Mouse (Mus musculus): ENCODE data around the gene Lypla2.
"Not testable (repeated sequence)": the region's sequence is repeated elsewhere in the genome, so short reads cannot be mapped to it uniquely, and the experiment has no call there.

The Lypla2 gene

GRCm38 (mm10) chr4:135972556-135972906, at the start of gene Lypla2:
Gene Lypla2, minus strand, starts transcription at chr4:135972626.
- DNase-seq (ENCODE audit: low spot score) = peak; percentile 87

DNA sequence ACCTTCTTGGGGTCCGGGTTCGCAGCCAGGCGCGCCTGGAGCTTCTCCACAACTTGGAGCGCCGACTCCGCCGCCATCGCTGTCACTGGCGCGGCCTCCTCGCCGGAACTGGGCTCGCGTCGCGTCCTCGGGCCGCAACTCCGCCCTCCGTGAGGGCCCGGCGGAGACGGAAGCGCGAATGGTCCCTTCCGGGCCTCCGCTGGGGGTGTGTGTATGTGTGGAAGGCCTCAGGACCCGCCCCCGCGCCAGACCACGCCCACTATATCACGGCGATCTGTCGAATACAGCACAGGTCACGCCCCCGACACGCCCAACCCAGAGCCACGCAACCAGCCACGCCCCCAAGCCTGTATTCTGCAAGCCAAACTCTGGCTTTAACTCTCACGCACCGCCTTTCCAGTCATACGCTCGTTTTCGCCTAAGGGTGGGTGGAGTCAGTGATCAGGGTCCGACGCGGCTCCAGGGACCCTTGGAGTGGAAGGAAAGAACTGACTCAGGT, 49.2 kb upstream of the Lypla2 start, which contains the start of gene Eloa:
Gene Eloa, minus strand, starts transcription at position 215 of the 499 bp plus-strand sequence.
- DNase-seq (ENCODE audit: low spot score) = peak; percentile 100

DNA sequence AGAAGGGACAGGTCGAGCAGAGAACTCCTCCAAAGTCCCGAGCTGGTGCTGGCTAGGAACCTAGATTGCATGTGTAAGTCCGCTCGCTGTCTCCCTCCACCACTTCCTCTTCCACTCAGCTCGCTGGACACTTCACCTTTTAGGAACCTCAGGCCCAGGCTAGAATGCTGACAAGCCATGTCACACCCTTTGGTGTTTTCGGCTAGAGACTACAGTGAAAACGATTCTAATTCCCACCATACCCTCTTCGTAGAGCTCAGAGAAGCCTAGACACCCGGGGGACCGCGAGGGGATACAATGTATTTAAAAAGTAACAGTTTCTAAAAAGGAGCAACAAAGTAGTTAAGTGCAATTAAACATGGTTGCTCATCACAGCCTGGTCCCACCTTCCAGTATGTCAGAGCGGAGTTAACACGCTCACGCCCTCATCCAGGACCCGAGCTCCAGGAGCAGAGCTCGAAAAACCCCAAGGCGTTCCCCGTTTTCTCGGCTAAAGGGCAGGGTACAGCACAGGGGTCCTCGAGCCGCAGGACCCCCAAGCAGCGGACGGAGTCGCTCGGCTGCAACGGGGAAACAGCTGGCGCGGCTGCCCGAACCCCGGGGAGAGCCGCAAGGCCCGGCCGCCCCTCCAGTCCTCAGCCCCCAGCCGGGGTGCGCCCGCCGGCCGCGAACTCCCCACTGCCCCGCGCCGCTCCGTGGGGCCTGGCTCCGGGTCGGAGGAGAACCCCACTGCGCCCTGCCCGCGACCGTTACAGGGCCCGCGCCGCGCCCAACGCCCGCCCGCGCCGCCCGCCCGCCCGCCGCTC, 48.5 kb upstream of the Lypla2 start:
- no peak for DNase-seq (ENCODE audit: low spot score)

GRCm38 (mm10) chr4:136016059-136016602, 43.7 kb upstream of the Lypla2 start:
- DNase-seq (ENCODE audit: low spot score) = no peak

DNA sequence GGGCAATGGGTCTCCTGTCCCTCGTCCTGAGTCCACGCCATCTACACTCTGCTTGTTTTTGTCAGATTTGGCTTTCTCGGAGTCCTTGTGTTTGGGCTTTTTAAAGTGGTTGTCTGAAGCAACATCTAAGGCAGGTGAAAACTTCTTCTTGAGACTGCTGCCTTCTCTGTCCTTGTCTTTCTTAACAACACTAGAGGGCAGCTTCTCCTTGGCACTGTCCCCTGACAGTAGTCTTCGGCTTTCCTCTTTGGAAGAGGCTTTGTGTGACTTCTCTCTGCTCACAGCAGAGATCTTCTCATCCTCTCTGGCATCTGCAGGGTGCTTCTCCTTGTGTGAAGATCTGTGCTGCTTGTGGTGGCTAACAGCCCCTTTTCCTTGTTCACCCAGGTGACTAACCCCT, 38.2 kb upstream of the Lypla2 start:
- DNase-seq (ENCODE audit: low spot score) = no peak

GRCm38 (mm10) chr4:136008782-136009447, 36.5 kb upstream of the Lypla2 start:
- no peak for DNase-seq (ENCODE audit: low spot score)

- no peak for DNase-seq (ENCODE audit: low spot score)
Measured at GRCm38 (mm10) chr4:136006821-136007220, 34.4 kb upstream of the Lypla2 start.

GRCm38 (mm10) chr4:136004921-136005320, 32.5 kb upstream of the Lypla2 start:
- no peak for DNase-seq (ENCODE audit: low spot score)

DNA sequence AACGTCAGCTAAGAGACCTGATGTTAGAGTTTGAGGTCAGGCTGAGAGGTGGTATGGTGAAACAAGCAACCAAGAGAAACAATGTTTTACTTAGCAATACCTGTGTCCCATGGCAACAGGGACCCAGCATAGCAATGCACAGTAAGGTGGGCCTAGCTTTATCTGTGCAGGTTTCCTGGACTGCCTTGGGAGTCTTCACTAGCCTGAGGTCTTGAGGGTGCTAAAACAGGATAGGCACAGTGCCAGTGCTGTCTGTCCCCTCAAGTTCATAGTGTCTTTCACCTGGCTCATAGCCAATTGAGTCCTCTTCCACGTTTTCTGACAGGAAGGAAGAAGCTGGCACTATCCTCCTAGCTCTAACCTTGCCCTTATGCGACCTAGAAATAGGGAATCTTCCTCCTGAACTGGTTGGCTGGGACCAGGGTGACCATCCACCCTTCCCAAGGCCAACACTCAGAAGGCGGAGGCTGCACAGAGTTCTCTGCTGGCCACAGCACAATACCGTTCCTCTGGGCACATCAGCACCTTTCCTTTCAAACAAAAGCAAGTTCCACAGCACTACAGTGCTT, 31.8 kb upstream of the Lypla2 start:
- no peak for DNase-seq (ENCODE audit: low spot score)

- no peak for DNase-seq (ENCODE audit: low spot score)
Measured at GRCm38 (mm10) chr4:135995118-135995517, 22.7 kb upstream of the Lypla2 start.

DNA sequence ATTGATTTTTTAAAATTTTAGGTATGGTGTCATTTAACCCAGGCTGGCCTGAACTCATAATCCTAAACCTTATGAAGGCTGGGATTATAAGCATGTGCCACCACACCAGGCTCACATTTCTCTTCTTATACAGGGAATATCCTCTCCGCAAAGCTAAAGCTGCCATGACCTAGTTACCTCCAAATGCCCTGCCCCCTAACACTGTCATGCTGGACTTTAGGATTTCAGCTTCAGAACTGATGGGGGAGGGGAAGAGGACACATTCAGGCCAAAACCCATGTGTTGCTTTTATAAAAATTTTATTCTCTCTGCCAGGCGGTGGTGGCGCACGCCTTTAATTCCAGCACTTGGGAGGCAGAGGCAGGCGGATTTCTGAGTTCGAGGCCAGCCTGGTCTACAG, 21.5 kb upstream of the Lypla2 start:
- no peak for DNase-seq (ENCODE audit: low spot score)

DNA sequence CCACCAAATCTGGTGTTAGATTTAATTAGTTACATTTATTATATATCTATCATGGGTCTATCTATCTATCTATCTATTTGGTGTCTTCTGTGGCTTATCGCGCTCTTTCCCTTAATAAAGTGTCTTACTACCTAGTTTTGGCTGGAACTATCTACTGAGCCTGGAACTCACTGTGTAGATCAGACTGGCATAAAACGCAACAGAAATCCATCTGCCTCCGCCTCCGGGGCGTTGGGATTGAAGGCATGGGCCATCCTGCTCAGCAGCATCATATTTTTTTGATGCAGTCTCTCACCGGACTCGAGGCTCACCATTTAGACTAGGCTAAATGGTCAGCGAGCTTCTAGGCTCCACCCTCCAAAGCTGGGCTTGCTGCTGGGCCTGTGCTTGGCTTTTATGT, 15.3 kb upstream of the Lypla2 start:
- DNase-seq (ENCODE audit: low spot score) = no peak

DNA sequence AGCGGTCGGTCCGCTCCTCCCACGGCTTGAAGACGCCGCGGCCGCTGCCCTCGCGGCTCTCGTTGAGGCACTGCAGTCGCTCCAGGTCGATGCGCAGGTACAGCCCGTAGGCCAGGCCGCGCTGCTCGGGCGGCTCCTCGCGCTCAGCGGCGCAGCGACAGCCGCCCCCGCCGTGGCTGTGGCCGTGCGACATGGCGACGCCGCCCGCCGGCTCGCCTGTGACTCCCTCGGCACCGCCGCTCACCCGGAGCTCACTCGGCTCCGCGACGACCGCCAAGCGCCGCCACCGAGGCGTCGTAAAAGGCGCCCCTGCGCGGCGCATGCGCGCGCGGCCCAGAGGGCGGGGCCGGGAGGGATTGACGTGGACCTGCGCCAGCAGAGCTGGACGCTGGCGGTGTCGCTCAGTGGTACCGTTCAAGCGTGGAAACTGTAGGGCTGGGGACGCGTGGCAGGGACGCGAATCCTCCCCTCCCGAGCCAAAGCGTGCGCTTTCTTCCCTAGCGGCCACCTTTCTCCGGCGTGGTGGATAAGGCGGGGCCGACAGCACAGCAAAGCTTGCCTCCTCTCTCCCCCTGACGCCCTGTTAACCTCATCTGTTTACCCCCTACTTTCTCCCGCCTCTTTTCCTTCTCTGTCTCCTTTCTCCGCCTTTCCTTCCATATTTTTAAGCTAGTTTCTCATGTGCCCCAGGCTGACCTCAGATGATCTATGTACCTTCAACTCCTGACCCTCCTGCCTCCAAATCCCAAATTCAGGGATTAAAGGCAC, 14.7 kb upstream of the Lypla2 start, which contains the start of gene Pithd1:
Gene Pithd1, minus strand, starts transcription at position 322 of the 768 bp plus-strand sequence.
- peak; percentile 93 for DNase-seq (ENCODE audit: low spot score)

DNA sequence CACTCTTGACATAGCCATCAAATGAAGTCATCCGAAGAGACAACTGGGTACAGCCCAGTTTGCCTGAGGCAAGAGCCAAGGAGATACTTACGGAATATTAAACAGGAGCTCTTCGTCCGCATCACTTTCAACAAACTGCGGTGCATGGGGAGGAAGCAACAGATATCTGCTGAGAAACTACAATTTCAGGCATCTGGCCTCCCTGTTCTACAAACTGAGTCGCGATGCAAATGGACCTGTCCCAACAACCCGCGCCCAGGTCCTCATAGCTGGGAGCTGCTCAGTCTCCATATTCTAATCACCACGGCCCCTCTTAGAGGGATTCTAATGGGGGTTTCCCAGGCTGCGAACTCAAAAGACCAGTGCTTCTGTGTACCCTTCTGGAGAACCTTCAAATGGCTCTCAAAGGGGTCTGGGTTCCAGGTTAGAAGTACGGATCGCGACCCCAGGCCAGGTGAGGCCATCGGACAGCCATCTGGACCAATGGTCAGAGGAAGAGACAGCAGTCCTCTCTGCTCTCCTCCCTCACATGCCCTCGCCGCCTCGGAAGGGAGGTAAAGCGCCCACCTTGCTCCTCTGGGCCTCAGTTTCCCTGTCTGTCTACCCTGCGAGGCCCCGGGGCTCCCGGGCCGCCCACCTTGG, 14.0 kb upstream of the Lypla2 start:
- DNase-seq (ENCODE audit: low spot score) = no peak

DNA sequence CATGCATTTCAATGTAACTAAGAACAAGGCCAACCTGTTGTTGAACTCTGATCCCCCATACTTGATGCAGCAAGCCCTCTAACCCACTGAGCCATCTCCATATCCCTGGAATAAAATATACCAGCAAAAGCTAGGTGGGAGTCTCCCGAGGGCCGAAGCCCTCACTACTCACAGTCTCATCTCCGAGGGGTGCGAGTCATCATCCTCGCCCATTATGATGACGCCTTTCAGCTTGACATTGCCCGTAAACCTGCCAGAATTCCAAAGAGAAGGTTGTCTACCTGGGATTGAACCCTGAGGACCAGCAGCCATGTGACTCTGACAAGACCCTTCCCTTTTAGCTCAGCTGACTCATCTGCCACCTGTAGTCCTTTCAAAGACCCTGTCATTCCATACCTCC, 13.3 kb upstream of the Lypla2 start:
- no peak for DNase-seq (ENCODE audit: low spot score)

DNA sequence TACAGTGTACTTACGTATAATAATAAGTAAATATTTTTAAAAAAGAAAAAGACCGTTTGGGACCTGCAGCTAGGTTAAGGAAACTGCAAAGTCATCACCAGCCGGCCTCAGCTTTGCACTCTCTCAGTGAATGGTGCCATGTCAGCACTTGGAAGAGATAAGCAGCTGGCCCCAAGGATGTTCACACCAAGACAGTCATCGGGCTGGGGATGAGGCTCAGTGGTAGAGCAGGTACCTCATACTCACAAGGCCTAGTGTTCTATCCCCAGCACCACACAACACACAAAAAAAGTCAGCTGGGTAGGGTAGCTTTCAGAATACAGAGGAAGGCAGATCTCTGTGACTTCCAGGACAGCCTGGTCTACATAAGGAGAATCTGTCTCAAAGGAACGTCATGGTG, 12.8 kb upstream of the Lypla2 start:
- DNase-seq (ENCODE audit: low spot score) = no peak

- no peak for DNase-seq (ENCODE audit: low spot score)
Measured at GRCm38 (mm10) chr4:135984556-135984955, 12.1 kb upstream of the Lypla2 start.

DNA sequence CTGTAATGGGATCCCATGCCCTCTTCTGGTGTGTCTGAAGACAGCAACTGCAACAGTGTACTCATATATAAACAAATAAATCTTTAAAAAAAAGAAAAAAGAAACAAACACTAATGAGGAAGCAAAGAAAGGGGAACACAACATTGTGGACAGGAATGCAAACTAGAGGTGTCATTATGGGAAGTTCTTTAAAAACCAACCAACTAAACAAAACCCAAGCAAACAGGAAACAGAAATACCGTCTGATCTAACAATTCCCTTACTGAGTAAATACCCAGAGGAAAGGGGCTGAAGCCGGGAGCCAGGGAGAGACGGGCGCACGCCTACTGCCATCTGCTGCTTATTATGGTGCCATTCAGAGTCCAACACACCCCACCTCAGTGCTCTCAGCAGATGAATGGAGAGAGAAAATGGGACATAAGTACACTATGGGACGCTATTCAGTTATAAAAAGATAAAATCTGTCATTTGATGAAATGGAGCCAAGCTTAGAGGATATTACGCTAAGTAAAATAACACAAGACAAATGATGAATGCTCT, 9.2 kb upstream of the Lypla2 start:
- no peak for DNase-seq (ENCODE audit: low spot score)

- not testable (repeated sequence) for DNase-seq (ENCODE audit: low spot score)
Measured at GRCm38 (mm10) chr4:135980223-135980622, 7.8 kb upstream of the Lypla2 start.

DNA sequence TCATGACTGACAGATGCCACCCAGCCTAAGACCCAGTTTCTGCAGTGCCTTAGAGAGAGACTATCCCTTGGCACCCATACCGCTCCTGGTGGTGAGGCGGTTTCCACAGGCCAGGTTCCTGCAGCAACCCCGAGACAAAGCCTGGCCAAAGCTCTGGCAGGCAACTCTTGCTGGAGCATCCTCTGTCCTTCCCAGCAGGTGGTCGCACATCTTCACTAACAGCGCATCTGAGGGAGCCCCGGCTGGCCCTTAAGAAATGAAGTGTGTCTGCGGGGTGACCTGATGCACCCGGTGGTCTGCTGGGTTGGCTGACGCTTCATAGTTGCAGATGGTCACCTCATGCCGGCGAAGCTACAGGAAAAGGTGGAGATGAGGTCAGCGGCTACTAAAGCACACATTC, 3.7 kb upstream of the Lypla2 start:
- DNase-seq (ENCODE audit: low spot score) = no peak
